Mouse (Mus musculus) induced T-regulatory cell, adult 2 months (primary cell): ENCODE data around the gene Cflar.

Source experiments
- DNase-seq: peaks from one replicate; pipeline ENCODE4 v3.0.0-alpha.2; 2012; ENCODE audit warnings: low read depth

The Cflar gene

DNA sequence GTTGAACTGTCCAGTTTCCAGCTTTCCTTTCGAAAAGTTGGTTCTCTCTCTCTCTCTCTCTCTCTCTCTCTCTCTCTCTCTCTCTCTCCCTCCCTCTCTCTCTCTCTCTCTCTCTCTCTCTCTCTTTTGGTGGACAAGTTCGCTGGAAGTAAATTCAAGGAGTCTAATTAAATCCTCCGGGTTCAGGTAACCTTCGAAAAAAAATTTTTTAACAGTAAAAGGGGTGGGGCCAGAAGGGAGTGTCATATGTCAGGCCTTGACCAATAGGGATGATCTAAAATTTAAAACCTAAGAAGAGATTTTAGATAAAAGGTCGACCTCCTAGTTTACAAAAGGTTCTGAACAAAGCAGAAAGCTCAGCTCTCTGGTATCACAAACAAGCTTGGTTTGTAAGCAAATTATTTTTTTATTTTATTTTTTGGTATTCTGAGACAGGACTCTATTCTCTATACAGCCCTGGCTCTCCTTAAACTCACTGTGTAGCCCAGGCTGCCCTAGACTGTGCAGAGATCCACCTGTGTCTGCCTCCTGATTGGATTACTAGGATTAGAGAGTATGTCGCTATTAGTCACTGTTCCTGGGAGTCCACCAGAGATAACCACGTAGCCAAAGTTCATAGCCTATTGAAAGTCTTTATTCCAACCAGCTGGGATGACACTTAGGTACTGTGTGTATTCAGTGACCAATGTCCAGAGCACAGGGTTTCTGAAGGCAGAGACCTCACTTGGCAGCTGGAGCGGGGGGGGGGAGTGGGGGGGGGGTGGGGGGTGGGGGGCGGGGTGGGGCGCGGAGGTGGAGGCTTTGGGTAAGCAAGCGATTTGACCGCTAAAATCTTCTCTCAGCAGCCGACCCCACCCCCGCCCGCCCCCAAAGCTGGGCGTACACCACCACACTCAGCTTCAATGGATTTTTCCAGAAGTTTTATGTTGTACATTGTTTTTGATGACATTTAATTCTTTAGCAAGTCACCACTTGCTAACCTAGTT lies 1.1 kb downstream of the Cflar start:
- peak; percentile 92 for DNase-seq

DNA sequence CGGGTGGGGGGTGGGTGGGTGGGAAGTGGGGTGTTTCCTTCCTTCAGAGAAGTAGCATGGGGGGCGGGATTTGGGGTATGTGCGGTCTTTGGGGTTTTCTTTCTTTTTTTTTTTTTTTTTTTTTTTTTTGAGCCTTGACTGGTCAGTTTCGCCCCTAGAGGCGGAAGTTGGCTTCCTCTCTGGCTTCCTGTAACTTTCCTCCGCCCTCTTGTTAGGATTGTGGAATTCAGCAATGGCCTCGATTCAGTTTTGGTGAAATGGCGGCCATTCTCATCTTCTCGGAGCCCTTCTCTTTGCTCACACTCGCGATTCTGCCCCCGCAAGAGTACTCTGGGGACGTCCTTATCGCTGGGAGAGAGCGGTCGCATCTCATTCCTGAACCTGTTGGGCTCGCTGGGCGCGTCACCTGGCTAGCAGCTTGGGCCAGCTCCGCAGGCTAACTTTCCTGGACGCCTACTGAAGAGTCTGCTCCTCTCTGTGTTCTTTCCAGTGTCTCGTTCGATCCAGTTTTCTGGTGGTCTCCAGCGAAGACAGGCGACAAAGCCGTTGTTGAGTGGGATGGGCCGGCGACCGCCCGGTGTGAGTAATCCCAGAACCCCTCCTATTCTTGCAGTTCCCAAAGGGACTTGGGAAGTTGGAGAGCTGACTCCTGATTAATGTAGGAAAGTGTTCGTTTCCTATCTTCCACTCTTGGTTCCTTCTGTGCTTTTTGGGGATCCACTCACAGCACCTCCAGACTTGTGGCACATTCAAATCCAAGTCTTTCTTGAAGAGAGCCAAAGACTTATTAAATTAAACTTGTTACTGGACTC lies 2.0 kb downstream of the Cflar start:
- DNase-seq = peak; percentile 80

DNA sequence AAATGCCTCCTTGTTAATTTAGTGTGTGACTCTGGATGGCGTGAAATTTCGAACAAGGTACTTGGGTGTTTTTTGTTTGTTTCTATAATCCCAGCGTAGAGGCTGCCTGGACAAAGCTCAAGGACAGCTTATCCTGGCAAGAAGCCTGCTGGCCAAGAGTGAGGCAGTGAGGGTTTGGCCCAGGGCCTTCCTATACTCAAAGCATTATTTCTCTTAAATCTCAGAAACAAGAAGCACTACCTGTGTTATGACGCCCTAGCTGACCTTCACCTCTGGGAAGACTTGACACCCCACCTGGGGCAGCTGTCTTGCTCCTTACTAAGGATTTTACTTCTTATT lies 2.6 kb downstream of the Cflar start:
- peak; percentile 51 for DNase-seq

DNA sequence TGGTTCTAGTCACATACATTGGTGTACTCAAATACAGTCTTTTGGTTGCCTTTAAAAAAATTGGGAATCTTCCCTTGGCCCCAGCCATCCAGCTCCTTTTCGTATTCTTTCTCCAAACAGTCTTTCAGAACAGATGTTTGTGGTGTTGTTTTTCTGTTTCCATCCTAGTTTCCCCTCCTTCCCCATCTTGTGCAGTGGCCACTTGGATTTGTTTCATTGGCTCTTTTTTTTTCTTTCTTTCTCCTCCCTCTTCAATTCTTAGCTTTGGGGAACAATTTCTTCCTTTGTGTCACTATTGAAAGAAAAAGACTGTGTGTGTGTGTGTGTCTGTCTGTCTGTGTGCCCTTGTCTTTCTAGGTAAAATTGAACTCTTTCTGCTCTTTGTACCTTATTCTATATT lies 3.1 kb downstream of the Cflar start:
- peak; percentile 44 for DNase-seq

DNA sequence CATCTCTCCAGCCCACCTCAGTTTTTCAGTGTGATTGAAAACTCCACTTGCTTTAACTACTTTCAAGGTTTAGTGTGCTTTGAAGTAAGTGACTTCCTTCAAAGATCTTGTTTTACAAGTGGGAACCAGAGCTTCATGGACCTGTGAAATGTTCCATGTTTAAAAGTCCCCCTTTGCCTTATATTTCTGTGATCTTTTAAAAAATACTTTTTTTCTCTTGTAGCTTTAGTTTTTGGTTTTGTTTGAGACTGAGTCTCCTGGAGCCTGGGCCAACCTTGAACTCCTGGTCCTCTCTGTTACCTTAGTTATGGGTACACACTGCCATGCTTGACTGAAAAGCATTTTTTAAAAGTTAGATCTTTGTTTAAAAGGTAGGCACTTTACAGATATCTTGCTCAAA lies 4.2 kb downstream of the Cflar start:
- peak; percentile 51 for DNase-seq

DNA sequence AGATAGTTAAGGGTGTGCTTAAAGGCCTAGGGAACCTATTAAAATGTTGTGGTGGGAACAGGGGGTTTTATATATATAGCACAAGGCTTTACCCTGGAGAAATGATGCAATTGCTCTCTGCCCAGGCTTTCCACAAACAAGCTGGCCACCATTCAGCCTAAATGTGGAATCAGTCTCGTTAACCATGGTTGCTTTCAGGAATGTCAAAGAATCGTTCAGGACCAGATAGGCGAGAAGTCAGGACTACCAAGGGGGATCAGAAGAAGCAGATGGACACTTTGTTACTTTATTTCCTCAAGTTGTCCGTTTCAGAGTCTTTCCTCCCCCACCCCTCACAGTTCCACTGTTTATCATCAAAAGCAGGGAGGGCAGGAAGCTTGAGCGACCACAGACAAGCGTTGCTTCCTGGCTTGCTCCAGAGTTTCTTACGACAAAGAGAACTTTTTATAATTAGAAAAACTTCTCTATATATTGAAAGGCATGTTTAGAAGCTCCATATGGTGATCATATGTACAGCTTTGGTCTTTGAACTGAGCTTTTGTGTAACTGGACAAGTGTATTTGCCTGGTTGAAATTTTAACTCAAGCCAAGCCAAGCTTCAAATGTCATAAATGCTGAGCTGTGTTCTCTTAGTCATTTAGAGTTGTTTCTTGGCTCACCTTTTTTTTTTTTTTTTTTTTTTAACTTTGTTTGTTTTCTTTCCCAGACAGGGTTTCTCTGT lies 5.0 kb downstream of the Cflar start:
- peak; percentile 62 for DNase-seq

DNA sequence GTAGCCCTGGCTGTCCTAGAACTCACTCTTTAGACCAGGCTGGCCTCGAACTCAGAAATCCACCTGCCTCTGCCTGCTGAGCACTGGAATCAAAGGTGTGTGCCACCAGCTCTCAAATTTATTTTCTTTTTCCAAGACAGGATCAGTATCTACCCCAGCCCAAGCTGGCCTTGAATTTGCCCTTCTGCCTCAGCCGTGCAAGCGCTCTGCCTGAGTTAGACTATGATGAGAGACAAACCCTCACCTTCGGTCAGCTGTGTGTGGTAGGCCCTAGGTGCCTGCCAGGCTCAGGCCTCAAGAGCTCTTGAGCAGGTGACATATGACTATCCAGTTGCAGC lies 5.5 kb downstream of the Cflar start:
- DNase-seq = peak; percentile 29

DNA sequence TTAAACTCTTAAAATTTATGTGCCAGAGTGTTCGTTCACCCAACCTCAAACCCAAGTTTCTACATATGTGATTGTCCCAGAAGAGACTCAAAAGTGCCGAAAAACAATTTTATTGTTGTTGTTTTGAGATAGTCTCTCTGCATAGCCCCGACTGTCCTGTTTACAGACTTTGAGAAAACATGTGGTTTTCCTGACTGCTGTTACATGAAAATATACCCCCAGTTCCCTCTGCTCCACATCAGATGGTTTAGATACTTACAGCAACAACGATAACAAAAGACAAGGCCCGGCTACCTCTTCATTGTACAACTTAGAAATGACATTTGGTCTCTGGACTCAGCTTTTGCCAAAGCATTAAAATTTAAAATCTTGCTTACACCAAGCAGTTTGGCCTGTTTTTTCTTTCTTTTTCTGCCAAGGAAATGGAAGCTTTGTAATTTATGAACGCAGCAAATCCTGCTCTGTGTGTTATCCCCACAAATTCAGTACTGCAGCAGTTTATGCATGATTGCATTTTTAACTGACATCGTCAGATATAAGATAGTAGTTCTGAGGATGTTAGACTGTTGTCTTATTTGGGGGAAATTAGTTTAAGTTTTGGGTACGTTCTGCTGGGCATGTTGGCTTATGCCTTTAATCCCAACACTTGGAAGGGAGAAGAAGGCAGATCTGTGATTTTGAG lies 6.4 kb downstream of the Cflar start:
- DNase-seq = peak; percentile 54

DNA sequence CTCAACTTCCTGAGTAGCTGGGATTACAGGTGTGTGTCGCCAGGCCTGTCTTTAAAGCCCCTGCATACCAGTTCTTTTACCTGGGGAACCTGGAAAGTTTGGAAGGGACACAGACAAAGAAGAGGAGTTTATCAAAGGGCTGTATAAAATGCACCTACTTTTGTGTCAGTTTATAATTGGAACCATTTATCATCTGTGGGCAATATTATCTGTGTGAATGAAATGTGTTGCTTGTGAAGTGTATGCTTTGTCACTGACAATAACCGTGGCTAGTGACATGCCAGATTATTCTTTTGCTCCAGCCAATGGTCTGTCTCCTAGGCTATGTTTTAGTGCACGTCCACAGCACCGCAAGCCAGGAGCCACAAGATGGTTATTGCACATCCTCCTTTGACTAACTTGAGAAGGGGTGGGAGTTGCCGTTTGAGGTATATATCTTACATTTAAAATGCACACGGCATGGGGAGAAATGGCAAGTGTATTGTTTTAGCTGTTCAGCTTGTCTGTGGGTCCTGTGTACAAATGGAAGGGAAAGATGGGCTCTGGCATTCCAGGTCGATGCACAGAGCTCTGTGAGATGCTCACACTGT lies 8.1 kb downstream of the Cflar start:
- peak; percentile 69 for DNase-seq

DNA sequence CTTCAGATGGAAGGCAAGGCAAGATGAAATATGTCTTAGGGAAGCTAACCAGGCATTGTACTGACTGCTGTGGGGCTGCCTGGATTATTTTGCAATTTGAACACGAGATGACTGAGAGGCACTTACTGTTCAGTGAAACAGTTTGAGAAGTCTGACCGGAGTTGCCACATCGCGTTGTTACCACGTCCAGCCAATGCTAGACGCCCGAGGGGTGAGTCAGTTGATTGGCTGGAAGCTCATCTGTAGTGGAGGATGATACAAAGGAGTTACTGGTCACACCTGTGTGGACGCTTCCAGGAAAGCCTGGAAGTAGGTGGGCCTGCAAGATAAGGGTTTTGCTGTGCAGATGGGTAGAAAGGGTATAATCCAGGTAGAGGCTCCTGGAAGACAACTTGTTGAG lies 8.8 kb downstream of the Cflar start:
- peak; percentile 59 for DNase-seq

DNA sequence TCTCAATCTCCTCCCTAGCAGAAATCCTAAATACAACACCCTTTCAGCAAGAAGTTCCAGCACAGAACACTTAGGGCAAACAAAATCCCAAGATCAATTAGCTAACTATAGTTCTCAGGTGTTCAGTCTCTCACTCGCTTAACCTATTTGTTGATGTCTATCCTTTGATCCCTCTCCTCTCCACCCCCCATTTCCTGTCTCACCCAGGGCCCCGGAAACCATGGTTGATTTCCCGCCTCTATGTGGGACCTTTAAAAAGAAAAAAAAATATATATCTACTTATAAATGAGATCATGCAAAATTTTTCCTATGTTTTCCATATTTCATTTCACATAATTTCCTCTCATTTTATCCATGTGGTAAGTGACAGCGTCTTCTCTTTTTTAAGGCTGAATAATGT lies 9.7 kb downstream of the Cflar start:
- peak; percentile 82 for DNase-seq

DNA sequence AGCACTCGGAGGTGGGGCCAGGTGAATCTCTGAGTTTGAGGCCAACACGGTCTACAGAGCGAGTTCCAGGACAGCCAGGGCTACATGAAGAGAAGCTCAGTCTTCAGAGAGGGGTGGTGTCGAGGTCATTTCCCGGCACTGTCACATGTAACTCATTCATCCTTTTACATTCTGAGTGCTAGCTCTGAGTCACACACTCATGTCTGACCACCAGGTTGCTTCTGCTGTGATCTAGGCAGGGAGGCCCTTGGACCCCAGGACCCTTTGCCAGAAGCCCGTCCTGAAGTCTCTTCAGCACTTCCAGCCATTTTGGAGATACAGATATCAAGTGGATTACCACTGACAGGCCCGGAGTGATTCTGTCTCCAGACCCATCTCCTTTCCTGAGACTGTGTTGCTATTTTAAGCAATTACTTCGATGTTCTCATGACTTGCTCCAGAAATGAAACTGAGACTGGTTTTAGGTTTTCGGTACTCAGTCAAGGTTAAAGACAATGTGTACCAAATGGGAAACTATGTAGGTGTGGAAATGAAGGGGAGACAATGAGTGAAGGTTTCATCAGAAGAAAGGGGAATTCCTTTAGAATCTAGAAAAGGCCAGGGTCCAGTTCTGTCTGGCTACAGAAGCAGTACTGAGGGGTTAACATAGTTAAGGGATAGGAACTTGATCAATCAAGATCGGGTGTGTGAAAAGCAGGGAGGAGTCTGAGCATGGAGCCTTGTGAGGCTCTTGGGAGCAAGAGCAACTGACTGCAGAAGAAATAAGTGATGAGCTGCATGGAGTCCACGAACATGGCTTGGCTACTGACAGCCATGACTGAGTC lies 11.0 kb downstream of the Cflar start:
- DNase-seq = peak; percentile 81

DNA sequence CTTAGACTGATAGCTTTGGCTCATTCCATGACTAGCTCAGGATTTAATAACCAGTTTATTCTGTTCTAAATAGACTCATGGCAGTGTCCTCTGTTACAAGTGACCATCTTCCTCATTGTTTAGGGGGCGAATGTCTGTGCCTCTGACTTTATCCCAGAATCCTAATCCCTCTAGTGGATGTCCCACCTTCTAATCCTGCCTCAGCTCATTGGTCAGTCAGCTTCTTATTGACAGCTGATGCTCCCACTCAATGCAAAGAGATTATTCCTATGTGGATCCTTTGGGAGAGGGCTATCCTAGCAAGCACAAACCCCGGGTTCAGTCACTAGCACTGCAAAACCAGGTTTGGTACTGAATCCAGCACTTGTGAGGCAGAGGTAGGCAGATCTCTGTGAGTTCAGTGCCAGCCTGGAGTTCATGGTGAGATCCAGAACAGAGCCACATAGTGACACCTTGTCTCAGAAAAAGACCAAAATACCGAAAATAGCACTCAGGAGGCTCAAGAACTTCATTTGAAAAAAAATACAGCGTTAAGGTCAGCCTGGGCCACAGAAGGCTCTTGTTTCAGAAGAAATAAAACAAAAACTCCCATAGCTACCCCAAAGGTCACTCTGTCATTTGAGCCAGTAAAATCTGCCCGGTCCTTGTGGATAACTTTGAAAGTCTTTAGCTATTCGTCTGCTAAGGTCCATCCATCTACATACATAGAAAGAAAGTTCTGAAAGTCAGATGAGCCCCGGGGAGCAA lies 11.9 kb downstream of the Cflar start:
- DNase-seq = no peak

DNA sequence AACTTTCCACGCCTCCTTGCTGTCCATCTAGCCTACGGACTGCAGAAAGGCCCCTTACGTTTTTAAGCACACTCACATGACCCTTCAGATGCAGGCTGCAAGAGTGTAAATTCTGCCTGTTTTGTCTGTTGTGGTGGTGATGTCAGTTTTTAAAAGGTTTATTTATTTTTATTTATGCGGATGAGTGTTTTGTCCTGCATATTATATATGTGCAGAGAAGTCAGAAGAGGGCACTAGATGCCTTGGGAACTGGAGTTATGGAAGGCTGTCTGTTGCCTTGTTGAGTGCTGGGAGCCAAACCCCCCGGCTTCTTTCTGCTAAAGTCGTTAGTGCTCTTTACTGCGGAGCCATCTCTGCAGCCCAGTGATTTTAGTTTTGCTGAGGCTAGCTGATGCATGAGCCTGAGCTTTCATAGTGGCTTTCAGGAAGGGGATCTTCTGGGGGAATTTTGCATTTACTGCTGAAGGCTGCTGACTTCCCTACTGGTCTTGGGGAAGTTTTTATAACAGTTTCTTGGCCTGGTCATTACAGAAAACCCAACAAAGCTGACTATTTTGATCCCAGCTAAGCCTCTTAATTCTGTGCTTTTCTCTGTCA lies 12.6 kb downstream of the Cflar start:
- peak; percentile 63 for DNase-seq

DNA sequence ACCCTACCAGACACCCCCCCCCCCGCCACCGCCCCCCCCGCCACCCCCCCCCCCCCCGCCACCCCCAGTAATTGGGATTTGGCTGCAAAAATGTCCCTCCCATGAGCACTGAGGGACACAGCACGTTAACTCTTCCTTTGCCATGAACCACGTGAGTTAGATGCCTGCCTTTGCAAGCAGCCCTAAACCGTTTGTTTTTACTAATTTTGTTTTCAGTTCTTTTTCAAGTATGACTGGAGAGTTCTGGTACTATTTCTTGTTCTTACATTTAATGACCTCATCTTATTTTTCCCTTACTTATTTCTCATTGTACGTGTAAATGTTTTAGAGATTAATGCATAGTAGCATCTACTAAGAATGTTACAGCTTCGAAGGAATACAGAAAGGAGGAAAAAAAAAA lies 13.2 kb downstream of the Cflar start:
- DNase-seq = peak; percentile 56

DNA sequence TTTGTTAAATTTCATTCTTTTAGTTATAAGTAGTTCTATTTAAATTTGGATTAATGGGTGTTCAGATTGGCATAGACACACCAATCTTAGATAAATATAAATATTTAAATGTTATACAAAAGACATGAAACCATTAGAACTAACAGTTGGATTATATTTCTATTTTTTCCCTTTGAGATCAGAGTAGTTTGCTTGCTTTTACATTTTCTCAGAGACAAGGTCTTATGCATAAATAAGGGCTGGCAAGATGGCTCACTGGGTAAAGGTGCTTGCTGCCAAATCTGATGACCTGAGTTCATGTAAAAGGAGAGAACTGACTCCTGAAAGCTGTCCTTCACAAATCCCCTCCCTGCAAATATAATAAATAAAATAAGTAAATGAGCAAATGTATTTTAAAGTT lies 13.8 kb downstream of the Cflar start:
- DNase-seq = no peak

DNA sequence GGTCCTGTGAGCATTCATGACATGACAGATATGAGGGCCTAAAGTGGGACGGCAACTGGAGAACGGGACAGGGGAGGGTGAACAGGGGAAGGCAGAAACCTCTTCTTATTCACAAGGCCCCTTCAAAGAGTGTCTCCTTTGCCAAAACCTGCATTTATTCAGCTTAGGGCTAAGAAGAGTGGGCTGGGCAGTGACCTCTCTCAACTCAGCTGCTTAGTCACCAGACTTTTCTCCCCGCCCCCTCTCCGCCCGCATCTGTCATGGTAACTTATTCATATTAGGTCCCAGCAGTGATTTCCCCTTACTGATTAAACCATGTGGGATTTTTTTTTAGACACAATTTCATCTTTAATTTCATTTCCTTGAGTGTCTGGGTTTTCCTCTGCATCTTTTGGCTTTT lies 14.5 kb downstream of the Cflar start:
- peak; percentile 86 for DNase-seq

DNA sequence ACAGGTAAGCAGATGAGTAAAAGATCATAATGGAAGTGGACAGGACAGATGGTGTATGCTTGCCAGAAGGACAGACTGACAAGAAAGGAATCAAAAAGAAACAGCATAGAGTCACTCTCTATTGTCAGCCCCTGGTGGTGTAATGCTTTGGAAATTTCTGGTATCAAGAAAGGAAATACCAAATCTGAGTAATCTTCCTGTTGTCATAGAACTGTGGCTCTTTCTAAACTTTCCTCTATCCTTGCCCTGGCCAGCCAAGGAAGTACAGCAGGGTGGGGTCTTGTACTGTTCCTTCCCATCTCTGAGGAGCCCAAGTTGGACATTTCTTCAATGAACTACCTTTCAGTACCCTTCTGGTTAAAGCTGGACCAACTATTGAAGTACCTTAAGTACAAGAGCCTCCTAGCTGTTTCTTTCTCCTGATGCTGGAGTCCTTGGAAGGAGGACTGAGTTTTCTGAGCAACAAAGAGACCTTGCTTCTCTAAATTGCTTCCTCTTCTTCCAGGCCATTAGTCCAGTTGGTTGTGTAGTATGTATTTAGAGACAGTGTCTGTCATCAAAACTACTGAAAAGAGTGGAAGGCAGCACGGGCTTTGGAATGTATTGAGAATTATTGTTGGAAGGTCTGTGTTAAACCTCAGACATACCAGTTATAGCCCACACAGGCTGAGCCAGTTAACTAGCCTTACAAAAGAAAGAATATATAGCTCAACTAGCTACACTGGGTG lies 15.9 kb downstream of the Cflar start:
- DNase-seq = peak; percentile 80
